Mouse (Mus musculus) layer of hippocampus, postnatal 10 days (tissue): ENCODE measurements around the gene Enpep. TPM values are rescaled to one million over a fixed set of nuclear protein-coding genes. Genes with fewer than 3 reads are reported as not detected.

Source experiments
- DNase-seq, 2 experiments: peaks; one replicate each; pipeline ENCODE4 v3.0.0; 2021; ENCODE audit warnings: low spot score in 2 of 2
- total RNA-seq, 2 experiments: library from RNA; stranded (reverse); gene quantifications; 2 replicates each; pipeline ENCODE4 v1.2.3; 2021

Enpep gene
- total RNA-seq, 2 experiments from 2014 or later = 1.8 to 1.9 TPM

DNA sequence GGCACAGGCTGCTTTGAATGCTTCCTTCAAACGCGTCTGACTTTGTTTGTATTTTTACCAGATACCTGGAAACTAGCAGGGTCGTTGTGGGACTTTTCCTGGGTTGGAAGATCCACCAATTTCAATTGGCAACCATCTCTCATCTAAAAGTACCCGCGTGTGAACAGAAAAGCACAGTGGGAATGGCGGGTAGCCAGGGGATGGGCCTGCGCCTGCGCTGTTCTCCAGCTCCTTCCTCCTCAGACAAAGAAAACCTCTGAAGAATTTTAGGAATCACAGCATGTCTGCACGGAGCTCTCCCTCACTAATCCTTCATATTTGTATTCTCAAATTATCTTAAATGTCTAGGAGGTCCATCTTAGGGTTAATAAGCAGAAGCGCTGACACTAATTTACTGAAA is 78.3 kb downstream of the Enpep start:
- DNase-seq = peak; percentile 28 to 56

DNA sequence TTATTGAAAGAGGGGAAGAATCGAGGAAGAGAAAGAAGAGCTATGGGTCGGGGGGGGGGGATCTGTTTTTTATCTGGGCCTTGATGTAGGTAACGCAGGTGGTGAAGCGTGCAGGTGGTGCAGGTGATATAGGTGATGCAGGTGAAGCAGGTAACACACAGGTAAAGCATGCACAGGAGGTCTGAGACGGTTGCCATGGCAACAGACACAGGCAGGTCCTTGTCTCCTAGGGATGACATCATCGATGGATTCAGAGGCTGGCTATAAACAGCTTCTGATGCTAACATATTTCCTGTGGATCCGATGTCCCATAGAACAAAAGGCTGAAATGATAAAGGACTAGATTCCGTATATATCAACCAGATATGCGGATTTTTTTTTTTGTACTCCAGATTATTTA is 81.5 kb downstream of the Enpep start:
- no peak for DNase-seq

DNA sequence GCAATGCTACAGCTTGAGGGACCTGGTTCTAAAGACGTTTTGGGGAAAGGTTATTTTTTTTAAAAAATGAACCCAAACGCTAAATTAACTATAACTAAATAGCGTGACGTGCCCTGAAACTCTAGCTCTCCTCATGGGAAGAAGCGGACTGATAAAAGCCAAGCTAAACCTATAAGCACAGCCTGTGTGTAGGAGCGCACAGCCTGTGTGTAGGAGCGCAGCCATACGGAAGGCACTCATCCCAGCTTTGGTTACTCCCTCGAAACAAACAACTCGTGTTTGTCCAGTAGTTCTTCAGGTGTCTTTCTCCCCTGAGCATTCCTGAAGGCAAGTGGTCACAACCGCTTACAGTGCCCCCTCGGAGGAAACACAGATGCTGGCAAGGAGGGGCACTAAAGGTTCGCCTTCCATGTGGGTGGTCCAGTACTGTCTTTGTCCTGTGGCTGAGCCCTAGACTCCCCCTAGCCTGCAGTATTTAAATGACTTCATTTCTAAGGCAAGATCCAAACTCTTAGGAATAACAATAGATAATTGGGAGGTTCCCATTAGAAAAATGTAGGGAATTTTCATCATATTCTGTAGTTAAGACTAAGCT is 93.8 kb downstream of the Enpep start:
- no peak for DNase-seq

DNA sequence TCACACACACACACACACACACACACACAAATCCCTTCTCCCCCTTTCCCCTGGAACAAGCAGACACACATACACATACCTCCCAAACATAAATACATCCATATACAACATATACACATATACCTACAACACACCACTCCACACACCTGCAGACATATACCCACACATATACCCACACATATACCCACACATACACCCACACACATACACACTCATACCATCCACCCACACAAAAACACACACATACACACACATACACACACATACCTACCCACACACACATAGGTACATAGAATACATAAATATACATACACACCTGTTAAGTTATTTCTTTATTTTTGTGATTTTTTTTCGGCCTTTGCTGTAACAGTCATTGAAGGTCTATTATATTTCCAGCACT is 94.5 kb downstream of the Enpep start:
- DNase-seq = no peak

DNA sequence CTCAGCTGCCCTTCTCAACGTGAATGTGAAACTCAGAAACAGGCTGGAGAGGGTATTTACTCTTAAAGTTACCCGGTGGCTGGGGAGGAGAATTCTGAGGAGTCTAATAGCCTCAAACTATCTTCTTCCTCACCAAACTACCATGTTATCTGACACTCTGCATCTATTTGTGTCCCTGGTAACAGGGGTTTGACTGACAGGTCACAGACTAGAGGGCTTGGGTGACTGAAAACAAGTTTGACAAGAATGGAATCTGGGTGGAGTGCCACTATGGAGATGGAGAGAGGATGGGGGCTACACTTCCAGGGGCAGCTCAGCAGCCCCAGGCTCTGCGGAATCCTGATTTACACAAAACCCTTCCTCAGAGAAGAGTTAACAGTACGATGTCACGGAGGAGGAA is 105.2 kb downstream of the Enpep start:
- no peak for DNase-seq

DNA sequence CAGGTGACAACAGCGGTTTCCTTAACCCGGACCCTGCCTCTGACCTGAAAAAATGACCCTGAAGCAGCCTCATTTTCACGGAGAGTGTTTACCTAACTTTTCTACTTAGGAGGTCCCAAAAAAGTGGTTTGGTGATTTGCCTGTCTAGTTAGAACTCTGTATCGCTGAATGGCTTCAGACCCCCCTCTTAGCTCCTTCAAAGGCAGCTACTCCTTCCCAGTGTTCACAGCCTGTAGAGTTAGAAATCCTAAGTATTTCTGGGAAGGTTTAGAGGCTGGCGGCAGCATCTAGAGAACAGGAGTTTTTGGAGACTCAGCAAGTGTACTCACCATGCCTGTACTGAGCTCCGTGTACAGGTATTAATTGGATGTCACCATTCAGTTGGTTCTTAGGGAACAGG is 105.8 kb downstream of the Enpep start:
- no peak for DNase-seq

DNA sequence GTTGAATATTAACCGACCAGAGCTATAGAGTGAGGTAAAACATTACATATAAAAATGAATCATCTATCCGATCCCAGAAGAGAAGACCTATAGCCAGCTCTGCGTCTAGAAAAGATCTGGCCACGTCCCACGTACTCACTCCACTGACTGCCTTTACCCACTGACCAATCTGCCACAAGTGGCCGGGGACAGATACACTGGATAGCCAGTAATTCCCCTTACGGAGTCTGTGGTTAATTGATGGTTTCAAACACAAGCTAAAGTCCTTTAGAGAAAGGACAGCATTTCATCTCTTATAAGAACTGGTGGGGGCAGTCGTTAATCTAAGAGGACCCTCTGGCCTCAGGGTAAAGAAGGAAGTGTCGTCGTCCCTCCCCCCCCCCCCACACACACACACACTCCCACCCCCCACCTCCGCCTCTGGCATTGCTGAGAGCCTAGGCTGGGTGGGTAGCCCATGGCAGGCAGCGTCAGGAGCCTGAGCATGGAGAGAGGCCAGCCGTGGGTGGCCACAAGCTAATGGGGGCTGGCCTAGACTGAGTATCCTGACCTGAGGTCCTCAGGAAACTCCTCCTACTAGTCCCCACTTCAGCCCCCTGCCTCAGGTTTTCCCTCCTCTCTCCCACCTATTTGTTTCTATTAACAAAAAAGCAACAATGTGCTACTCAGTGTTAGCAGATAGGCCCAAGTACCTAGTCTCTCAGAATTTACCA is 106.8 kb downstream of the Enpep start:
- no peak for DNase-seq

DNA sequence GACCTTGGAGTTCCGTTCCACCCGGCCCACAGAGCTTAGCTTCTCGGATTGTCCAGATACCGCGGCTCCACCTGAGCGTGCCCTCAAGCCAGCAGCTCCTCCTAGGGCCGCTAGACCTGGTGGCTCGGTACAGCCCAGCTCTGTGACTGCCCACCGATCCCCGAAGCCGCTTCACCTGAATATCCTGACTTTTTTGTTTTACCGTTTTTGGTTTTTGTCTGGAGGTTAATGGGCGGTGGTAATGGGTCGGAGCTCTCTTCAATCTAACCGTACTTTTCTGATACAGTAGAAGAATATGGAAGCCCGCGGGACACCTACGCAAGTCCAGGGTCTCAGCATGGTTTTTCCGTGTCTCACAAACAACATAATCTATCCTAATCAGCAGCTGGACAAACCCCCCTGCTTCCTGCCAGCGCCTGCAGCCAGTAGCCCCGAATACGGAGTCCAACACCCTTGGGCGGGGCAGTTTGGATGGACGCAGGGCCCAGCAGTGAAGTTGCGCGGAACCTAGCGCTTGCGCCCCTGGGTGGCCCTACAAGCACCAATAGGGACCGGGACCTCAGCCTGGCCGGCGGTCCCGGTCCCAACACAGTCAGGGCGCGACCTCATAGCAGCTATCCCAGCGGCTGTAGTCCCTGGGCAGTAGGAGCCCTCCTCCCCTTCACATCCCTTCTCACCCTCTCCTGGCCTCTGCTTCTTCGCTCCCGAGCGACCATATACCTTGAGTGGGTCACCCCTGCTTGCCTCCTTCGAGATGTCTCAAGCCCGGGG is 107.5 kb downstream of the Enpep start:
- DNase-seq = no peak

DNA sequence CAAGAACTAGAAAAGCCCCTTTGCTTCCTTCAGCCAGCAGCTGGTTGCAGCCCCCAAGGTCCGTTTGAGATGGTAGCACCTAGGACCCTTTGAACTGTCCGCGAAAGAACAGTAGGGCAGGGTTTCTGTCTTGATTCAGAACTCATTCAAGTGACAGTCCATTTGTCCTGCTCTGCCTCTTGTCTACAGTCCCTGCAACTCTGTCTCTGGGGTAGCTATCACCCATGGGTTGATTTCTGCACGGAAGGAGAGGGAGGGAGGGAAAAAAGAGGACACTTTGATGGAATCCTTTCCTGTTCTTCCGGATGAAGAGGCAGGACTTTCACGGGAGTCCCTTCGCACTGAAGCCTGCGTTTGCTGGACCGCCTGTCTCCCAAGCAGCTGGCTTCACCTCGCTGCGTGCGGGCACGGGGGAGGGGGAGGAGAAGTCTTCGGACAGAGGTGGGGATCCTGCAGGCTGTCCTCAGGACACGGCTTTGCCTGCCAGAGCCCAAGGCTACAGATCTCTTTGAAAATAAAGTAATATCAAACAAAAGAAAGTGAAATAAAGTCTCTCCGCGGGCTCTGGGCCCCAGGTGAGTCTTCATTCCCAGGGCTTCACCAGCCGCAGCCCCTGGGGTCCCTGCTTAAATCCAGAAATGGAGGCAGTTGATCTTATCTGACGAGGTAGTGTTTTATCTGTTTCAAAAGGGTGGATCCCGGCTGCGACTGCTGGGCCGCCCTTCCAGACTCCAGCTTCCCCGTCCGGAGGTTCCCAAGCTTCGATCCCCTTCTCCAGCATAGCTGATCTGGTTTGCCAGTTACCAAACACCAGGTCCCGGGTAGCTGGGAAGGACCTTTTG is 108.3 kb downstream of the Enpep start:
- no peak for DNase-seq

DNA sequence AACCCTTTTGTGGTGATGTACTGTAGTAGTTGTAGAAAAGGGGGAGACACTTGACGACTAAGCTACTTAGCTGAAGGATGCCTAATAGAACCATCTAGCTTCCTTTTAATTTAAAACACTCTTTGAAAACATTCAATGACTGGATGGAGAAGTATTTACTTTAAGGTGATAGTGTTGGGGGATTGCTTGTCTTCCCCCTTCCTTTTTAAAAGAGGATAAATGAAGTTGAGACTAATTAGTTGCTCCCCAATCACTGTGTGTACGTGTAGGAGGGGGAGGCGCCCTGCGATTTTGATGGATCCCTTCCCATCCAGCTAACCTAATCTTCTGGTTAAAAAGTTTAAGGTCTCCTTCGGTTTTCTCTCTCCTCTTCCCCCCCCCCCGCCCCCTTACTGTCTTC is 109.1 kb downstream of the Enpep start:
- no peak for DNase-seq

DNA sequence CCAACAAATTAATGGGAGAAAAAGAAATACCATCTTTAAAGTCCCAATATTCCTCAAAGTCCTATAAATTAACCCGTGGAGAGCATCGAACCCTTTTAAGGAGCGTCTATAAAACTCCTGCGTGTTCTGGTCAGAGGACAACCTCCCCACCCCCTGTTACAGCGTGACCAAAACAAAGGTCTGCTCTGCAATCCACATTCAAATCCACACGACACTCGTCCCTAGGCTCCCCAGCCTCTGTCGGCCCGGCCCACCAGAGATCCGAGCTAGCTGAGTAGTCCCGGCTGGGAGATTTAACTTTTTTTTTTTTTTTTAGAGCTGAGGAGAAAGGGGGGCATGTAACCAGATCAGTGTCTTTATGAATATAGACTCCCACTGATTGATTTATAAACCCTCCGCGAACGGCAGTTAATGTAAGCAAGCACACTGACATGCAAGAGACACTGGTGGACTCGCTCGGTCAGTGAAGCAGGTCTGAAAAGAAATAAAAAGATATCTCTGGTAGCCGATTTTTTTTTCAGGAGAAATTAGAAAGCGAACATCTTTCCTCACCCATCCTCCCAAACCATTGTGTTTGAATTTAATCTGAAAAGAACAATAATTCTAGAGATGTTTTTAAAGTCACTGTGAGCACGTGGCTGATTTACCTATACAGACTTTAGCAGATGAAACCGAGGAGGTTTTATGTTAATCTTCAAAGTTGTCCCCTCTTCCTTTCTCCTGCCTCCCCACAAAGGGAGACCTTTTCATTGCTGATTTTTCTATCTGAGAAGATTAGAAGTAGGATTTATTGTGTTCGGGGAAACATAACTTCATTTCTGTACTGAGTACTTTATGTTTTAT is 109.9 kb downstream of the Enpep start:
- no peak for DNase-seq

DNA sequence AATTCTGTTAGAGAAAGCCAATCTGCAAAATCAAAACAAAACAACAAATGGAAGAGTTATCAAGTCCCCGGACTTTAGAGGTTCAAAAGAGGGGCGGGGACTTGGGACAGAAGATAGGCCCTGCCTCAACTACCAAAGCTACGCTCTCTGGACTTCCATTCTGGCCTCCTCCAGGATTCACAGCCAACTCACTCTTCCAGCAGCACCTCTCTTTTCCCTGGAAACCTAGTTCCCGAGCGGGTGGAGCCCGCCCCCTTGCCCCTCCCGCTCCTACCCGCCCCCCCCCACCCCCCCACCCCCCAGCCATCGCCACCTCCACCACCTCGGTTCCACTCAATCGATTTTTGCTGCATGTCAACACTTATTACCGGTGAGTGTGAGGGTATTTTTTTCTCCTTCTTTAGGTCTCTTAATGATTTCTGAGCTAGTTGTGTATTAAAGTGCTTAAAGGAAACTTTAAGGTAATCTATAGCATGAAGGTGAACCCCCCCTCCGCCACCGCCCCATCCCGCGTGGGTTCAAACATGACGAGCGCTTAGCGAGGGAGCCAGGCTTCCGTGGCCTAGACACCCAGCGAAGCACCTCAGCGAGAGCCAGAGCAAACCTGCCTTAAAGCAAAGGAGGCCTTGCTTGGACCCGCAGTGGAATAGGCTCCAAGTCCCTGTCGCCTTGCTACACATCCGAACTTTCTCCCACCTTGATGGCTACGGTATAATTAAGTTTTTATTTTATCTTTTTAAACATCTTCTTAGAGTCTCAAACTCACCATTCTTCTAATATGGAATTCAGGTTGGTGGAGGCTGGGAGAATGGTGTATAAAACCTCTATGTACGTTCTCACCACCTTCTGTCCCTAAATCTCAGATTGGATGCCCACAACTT is 110.9 kb downstream of the Enpep start:
- DNase-seq = no peak

DNA sequence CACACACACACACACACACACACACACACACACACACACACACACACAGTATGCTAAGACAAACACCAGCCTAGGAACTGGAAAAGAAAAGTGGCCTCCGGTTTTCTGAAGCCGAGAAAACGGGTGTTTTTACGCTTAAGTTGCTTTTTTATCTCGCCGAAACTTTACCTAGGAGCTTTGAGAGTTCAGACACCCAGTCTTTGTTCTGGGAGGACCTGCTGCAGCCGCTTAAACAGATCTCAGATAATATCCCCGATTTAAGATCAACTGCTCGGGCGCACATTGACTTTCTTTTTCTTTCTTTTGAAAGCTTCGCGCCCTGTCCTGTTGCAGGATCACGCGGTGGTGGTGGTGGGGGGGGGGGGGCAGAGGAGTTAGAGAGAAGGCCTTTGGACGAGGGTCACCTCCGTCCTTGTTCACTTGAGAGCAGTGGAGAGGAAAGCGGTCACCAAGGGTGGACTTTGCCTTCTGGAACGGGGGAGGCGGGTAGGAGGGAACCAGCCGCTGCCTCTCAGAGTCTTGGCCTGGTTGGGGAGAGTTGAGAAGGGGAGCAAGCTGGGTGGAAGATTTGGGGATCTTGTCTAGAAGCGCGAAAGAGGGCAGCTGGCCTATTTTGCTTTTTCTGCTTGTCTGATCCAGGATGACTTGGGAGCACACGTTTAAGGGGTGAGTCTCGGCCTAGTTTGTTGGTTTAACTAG is 111.7 kb downstream of the Enpep start:
- no peak for DNase-seq

DNA sequence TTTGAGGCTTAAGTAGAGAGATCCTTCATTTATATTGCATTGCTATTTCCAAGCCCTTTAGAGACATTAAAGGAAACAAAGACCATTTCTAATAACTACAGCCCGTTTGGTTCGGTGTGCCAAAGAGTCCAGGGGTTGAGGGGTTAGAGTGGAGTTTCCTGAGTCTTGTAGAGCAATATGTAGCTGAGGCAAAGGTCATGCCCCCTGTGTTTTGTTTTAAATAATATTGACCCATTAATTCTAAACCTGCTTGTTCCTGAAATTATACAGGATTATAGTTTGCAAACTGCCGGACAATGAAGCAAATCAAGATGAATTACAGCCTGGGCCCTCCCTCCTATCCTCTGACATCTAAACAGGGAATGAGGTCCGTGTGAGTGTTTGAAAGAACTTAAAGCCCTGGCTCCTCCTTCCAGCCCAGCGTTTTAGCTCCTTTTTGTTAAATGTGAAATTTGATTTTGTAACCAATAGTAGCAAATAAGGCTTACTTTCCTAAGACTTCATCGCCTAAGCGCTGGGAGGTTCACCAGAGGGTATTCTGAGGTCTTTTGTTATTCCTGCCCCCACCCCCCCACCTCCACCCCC is 112.3 kb downstream of the Enpep start:
- DNase-seq = no peak
